Mouse (Mus musculus) stomach, embryonic 14.5 days (tissue): ENCODE data around the gene Fam160a1. TPM values are rescaled to one million over a fixed set of nuclear protein-coding genes. Genes with fewer than 3 reads are reported as not detected.

Experiments
- ATAC-seq: fragments of 200-750 bp; cut with Nextera tagmentation; 2 replicates; pipeline ENCODE4 v1.8.0; 2017; ENCODE audit warnings: low read depth, moderate TSS enrichment; ENCODE audit not compliant: insufficient number of reproducible peaks, insufficient read depth, low FRiP score
- H3K27ac ChIP-seq: fragments of 300-500 bp; sonication (generic); 2 replicates; pipeline ENCODE4 v1.5.1; 2014; ENCODE audit warnings: mild to moderate bottlenecking, low read length, moderate library complexity, mixed read lengths
- H3K27me3 ChIP-seq: fragments of 300-500 bp; sonication (generic); 2 replicates; pipeline ENCODE4 v1.6.1; 2014; ENCODE audit warnings: low read length, control low read depth, mixed read lengths; ENCODE audit not compliant: control insufficient read depth, insufficient read depth
- H3K36me3 ChIP-seq: fragments of 300-500 bp; sonication (generic); 2 replicates; pipeline ENCODE4 v1.6.1; 2014; ENCODE audit warnings: mild to moderate bottlenecking, control low read depth, low read length, moderate library complexity, mixed read lengths; ENCODE audit not compliant: control insufficient read depth, insufficient read depth
- H3K4me1 ChIP-seq: fragments of 300-500 bp; sonication (generic); 2 replicates; pipeline ENCODE4 v1.6.1; 2014; ENCODE audit warnings: low read length, control low read depth, mixed read lengths; ENCODE audit not compliant: control insufficient read depth, insufficient read depth
- H3K4me2 ChIP-seq: fragments of 300-500 bp; sonication (generic); replicated peaks from 2 replicates; pipeline ENCODE4 v1.6.1; 2014; ENCODE audit warnings: low read depth, low read length, control low read depth
- H3K4me3 ChIP-seq: fragments of 300-500 bp; sonication (generic); 2 replicates; pipeline ENCODE4 v1.5.1; 2014; ENCODE audit warnings: low read depth, low read length, control low read depth
- H3K9ac ChIP-seq: fragments of 300-500 bp; sonication (generic); replicated peaks from 2 replicates; pipeline ENCODE4 v1.6.1; 2014; ENCODE audit warnings: low read depth, mild to moderate bottlenecking, control low read depth, low read length, moderate library complexity, mixed read lengths
- H3K9me3 ChIP-seq: fragments of 300-500 bp; sonication (generic); 2 replicates; pipeline ENCODE4 v1.6.1; 2016; ENCODE audit warnings: low read depth, low read length, control low read depth; ENCODE audit not compliant: control insufficient read depth
- WGBS: fragments of 180-500 bp; shearing (Covaris S2); extraction: QIAGEN DNeasy Blood & Tissue Kit; methylation state at CpG from one replicate; pipeline ENCODE4 v1.1.7; 2014; 5-methylcytosine and 5-hydroxymethylcytosine counted together
- polyA plus RNA-seq: library from polyadenylated mRNA; unstranded; fragments of >200 nt; fragmentation: Nextera tagmentation; extraction: Ambion mirVana; gene quantifications from 2 replicates; pipeline ENCODE4 v1.2.1, GENCODE M21; 2014

Gene Fam160a1
- polyA plus RNA-seq = 3.8 and 4.3 TPM in 2 replicates

DNA sequence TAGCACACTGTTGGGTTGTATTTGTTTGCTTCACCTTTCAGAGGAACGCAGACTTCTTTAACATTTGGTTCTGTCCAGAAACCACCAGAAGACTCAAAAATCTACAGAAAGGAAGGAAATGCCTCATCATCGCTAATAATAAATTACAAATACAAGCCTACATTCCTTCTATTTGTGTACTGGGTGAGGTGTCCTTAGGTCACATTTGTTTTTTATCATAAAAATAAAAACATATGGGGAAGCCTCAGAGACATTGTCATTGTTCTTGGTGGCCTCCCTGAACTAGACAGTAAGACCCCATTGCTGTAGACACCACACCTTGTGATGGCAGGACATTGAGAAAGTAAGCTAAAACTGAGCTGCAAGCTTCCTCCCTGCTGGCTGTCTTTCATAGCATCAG lies at the start of gene Fam160a1:
Fam160a1 (minus strand) TSS at position 101 of the 400 bp plus-strand sequence.
- H3K27ac ChIP-seq = no peak within 1 kb of the TSS
- H3K9ac ChIP-seq = no peak within 1 kb of the TSS
- ATAC-seq = no peak
- H3K9me3 ChIP-seq = no peaks in the 10 kb centered on the region
- H3K4me2 ChIP-seq = no peak within 1 kb of the TSS
- no peaks in the 10 kb centered on the region for H3K27me3 ChIP-seq
- H3K4me3 ChIP-seq = no peak within 1 kb of the TSS
- WGBS = 83% methylated on average over 2 of the region's 2 CpGs
- H3K36me3 ChIP-seq = no peaks in the 10 kb centered on the region
- H3K4me1 ChIP-seq = no peaks in the 10 kb centered on the region

DNA sequence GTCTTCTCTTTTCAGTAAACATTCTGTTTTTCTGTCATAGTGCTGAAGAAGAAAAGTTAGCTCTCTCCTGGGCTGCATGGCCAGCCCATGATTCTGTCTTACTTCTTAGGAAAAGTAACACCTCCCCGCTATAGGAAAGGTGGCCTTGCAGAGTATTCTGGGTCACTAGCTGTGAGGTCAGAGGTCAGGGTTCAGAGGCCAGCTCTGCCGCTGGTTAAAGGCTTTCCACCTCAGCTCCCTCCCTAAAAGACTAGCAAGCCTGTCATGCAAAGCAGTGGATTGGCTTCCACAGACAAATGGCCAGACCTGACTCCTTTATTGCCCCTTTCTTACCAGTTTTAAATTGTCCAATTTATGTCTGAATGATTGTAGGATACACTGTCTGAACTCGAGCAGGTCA lies 46.9 kb upstream of the Fam160a1 start:
- no peaks in the 10 kb centered on the region for H3K36me3 ChIP-seq
- ATAC-seq = no peak
- H3K9me3 ChIP-seq = peaks cover 2% of the 10 kb centered on the region; the same call in 1 of the 2 replicates
- no peaks in the 10 kb centered on the region for H3K4me1 ChIP-seq
- H3K4me2 ChIP-seq = no peak overlapping the region
- 16% methylated on average over 3 of the region's 3 CpGs for WGBS
- no peak overlapping the region for H3K27ac ChIP-seq
- no peak overlapping the region for H3K9ac ChIP-seq
- no peak overlapping the region for H3K4me3 ChIP-seq
- H3K27me3 ChIP-seq = no peaks in the 10 kb centered on the region

DNA sequence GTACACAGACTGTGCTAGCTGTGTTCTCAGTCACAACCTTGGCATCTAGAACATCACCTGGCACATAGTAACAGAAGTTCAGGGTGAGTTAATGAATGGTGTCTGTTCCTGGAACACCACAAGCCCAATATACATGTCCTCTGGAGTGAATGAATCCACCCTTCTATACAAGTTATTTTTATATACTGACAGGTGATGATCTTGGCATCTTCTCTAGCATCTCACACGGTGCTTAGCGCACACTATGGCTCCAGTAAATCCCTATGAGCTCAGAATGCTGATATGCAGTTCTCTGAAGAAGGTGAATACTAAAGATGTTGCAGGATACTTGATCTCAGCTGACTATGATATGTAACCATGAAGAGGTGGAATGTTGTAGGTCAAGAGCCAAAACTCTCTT lies 45.8 kb upstream of the Fam160a1 start:
- no peaks in the 10 kb centered on the region for H3K4me1 ChIP-seq
- H3K27ac ChIP-seq = no peak overlapping the region
- no peaks in the 10 kb centered on the region for H3K36me3 ChIP-seq
- no peaks in the 10 kb centered on the region for H3K27me3 ChIP-seq
- WGBS = 90% methylated on average over 2 of the region's 2 CpGs
- no peak overlapping the region for H3K4me3 ChIP-seq
- no peak for ATAC-seq
- no peak overlapping the region for H3K4me2 ChIP-seq
- no peak overlapping the region for H3K9ac ChIP-seq
- H3K9me3 ChIP-seq = no peaks in the 10 kb centered on the region

DNA sequence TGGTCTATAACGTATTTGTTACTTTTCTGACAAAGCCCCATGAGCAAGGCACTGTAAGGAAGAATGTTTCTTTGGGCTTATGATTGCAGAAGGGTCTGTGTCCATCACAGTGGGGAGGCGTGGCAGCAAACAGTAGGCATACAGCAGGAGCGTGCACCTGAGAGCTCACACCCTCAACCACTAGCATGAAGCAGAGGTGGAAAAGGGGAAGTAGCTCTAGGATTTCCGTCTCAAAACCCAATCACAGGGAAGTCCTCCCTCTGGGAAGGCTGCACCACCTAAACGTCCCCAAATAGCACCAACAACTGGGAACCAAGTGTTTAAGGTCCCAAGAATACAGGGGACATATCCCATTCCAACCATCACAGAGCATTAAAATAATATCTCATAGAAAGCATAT lies 43.9 kb upstream of the Fam160a1 start:
- H3K9me3 ChIP-seq = no peaks in the 10 kb centered on the region
- no peaks in the 10 kb centered on the region for H3K36me3 ChIP-seq
- no peak overlapping the region for H3K9ac ChIP-seq
- H3K4me2 ChIP-seq = no peak overlapping the region
- no peaks in the 10 kb centered on the region for H3K27me3 ChIP-seq
- H3K4me1 ChIP-seq = no peaks in the 10 kb centered on the region
- no peak overlapping the region for H3K27ac ChIP-seq
- no peak overlapping the region for H3K4me3 ChIP-seq
- 79% methylated on average over 5 of the region's 5 CpGs for WGBS
- ATAC-seq = no peak

DNA sequence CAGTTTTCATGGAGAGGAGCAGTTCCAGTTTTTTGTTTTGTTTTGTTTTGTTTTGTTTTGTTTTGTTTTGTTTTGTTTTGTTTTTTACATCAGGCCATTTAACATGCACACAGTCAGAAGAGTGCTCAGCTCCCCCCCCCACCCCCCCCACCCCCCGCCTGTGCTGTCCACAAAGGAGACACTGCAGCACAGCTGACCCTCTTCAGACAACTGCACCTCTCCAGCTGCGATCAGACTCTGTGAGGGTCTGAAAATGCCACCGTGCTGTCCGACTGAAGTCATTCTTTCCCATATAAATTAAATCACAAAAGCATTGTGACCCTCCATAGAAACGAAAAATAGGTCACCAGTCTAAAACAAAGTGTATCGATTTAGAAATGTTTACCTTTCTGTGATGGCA lies 42.2 kb upstream of the Fam160a1 start:
- no peak for ATAC-seq
- Histone ChIP-seq H3K27ac (no peak overlapping the region), H3K36me3 (no peaks in the 10 kb centered on the region), H3K4me3 (no peak overlapping the region), H3K27me3 (no peaks in the 10 kb centered on the region), H3K4me1 (no peaks in the 10 kb centered on the region), H3K4me2 (no peak overlapping the region), H3K9me3 (no peaks in the 10 kb centered on the region), H3K9ac (no peak overlapping the region)
- WGBS = 59% methylated on average over 6 of the region's 6 CpGs

DNA sequence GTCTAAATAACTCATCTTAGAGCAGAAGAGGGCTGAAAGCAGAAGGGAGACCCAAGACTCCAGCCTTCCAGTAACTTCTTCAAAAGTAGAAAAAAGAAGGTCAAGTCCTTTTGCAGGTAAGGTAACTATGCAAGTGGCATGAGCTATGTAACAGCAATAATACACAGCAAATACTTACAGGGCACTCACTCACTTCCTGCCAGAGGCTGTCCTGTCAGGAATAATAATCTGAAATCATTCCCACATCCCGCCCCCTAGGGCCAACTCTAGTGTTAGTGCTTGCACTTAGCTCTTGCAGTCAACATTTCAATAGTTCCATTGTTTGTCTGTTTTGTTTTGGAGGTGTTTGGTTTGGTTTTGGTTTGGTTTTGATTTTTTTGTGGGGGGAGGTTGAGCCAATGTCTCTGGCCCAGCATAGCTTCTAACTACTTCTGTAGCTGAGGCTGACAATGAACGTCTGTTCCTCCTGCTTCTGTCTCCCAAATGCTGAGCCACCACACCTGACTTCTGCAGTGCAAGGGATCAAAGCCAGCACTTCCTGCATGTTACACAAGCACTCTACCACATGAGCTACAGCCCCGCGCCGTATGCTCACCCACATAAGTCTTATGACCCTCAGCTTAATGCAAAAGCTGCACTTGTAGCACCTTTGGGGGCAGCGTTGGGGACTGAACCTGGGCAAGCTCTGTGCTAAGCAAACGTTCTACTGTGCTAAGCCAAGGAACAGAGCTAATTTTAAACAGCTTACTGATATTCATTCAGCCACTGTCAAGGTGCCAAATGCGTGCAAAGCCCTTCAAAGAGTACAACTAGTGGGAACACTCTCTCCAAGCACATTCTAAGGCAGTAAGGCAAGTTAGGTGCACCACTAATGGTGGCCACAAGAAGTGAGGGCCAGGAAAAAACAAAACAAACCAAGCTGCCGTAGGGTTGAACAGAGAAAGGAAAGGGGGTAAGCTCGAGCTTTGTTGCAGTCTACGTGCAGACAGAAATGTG lies 41.3 kb upstream of the Fam160a1 start:
- 61% methylated on average over 11 of the region's 11 CpGs for WGBS
- Histone ChIP-seq H3K27me3 (no peaks in the 10 kb centered on the region), H3K36me3 (no peaks in the 10 kb centered on the region), H3K4me1 (no peaks in the 10 kb centered on the region), H3K9me3 (no peaks in the 10 kb centered on the region), H3K27ac (no peak overlapping the region), H3K4me2 (no peak overlapping the region), H3K4me3 (no peak overlapping the region), H3K9ac (no peak overlapping the region)
- no peak for ATAC-seq

DNA sequence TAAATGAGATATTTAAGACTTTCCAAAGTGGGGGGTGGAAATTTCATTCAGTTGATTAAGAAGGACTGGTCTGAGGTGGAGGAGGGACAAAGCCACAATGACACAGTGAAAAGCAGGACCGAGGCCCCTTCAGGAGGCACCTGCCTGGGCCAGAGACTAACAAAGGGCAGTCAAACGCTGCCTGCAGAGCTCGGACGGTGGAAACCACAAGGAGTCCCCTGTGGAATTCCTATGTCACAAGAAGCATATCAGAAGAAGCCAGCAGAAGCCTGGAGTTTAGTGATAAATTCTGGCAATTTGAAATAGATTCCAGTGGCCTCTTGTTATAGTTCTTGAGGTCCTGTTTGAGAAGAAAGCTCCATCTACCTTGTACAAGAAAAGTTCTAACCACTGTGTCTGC lies 40.0 kb upstream of the Fam160a1 start:
- no peak overlapping the region for H3K9ac ChIP-seq
- 43% methylated on average over 4 of the region's 4 CpGs for WGBS
- no peak for ATAC-seq

DNA sequence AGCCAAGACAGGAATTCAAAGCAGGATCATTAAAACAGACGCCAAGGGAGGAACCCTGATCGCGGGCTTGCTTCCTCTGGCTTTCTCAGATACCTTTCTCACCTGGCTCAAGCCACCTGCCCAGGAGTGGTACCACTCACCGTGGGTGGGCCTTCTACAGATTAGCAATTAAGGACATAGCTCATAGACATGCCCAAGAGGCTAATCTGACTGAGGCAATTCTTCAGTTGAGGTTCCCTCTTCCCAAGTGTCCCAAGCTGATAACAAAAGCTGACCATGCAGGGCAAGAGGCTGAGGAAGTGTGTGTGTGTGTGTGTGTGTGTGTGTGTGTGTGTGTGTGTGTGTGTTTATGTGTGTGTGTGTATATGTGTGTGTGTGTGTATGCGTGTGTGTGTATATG lies 38.9 kb upstream of the Fam160a1 start:
- Histone ChIP-seq H3K4me2 (no peak overlapping the region), H3K36me3 (no peaks in the 10 kb centered on the region), H3K4me3 (no peak overlapping the region), H3K9ac (no peak overlapping the region), H3K4me1 (no peaks in the 10 kb centered on the region), H3K9me3 (no peaks in the 10 kb centered on the region), H3K27ac (no peak overlapping the region), H3K27me3 (no peaks in the 10 kb centered on the region)
- WGBS = 84% methylated on average over 5 of the region's 5 CpGs
- no peak for ATAC-seq

More for the DNA sequence above, 40.0 kb upstream of the Fam160a1 start:
- H3K4me3 ChIP-seq = no peak overlapping the region
- no peaks in the 10 kb centered on the region for H3K9me3 ChIP-seq
- H3K4me1 ChIP-seq = no peaks in the 10 kb centered on the region
- no peaks in the 10 kb centered on the region for H3K36me3 ChIP-seq
- H3K4me2 ChIP-seq = no peak overlapping the region
- H3K27me3 ChIP-seq = no peaks in the 10 kb centered on the region
- no peak overlapping the region for H3K27ac ChIP-seq
